Mouse (Mus musculus) layer of hippocampus, adult 2 months (tissue): ENCODE results near the gene Fiz1. TPM values are rescaled to one million over a fixed set of nuclear protein-coding genes. Genes with fewer than 3 reads are reported as not detected.

Experiments used
- DNase-seq, 2 experiments: peaks; one replicate each; pipeline ENCODE4 v3.0.0; 2022; ENCODE audit warnings: low spot score in 2 of 2
- H3K27ac ChIP-seq: fragments of 200-600 bp; 2 replicates; pipeline ENCODE4 v1.8.1; 2022
- H3K4me3 ChIP-seq: fragments of 200-600 bp; 2 replicates; pipeline ENCODE4 v1.8.1; 2022; ENCODE audit warnings: mild to moderate bottlenecking
- CTCF ChIP-seq: fragments of 200-600 bp; conservative IDR thresholded peaks from 2 replicates; pipeline ENCODE4 v1.8.1; 2022; ENCODE audit warnings: antibody characterized with exemption, mild to moderate bottlenecking, moderate library complexity
- long read RNA-seq, 2 experiments: library from polyadenylated mRNA; stranded (forward); transcript quantifications; one replicate each; pipeline ENCODE4 v2.0.0; 2021; ENCODE audit warnings: borderline mapping rate in 2 of 2
- total RNA-seq, 2 experiments: library from RNA; stranded (reverse); gene quantifications; 2 replicates each; pipeline ENCODE4 v1.2.3; 2021

Gene Fiz1
- 10 to 100 TPM; 25.8 TPM for total RNA-seq
- long read RNA-seq, experiment 1, transcript Fiz1-201 (3 exons, 2,546 nt), result major isoform, 13 of 15 reads
- long read RNA-seq, experiment 1, partial matches to known transcripts, result 1 of 15 reads
- long read RNA-seq, experiment 1, other reads (novel, unspliced or antisense), result 0 of 15 reads
- long read RNA-seq, experiment 2, transcript Fiz1-201 (3 exons, 2,546 nt), result major isoform, 11 of 16 reads
- long read RNA-seq, experiment 2, partial matches to known transcripts, result 2 of 16 reads
- long read RNA-seq, experiment 2, other reads (novel, unspliced or antisense), result 1 of 16 reads

DNA sequence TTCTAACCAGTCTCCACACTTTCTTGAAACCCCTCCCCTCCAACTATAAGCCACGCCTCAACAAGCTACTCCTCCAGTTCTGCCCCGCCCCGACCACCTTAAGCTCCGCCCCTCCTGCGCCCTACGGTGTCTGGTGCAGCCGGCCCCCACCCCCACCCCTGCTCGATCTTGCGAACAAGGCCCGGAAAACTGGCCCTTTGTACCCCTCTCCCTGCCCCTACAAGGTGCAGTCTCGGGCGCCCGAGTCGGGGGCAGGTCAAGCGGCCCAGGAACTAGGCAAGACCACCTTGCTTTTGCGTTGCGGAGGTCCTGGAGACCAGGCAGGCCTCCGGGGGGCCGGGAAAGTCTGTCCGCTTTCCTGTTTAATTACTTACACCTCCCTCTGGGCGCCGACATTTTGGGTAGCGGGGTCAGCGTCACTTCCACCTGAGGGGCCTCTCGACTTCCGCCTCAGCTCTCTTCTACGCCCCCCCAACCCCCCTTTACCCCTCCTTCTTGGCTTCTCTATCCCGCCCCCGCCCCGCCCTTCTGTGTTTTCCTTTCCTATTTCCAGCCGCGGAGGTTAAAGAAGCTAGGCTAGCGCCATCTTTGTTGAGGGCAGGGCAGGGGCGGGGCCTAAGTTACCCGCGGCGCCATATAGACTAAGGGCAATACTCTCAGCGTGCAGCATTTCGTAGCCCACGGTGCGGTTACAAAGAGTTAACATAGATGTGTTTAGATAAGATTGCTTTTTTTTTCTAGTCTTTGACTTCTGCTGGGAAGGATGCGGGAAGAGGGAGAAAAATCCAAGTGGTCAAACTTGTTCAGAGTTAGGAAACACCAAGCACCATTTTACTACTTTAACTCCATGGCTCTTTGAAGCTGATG, at the start of gene Fiz1, which contains the start of gene Zfp524:
TSS of gene Fiz1 (minus strand) at position 447 of the 867 bp plus-strand sequence.
TSS of gene Zfp524 (plus strand) at position 165 of the 867 bp plus-strand sequence.
- no peak for TF ChIP-seq CTCF
- peak within 1 kb of the TSS; percentile 97 for H3K27ac ChIP-seq
- peak; percentile 96 to 97 for DNase-seq
- H3K4me3 ChIP-seq, result peak within 1 kb of the TSS; percentile 91

DNA sequence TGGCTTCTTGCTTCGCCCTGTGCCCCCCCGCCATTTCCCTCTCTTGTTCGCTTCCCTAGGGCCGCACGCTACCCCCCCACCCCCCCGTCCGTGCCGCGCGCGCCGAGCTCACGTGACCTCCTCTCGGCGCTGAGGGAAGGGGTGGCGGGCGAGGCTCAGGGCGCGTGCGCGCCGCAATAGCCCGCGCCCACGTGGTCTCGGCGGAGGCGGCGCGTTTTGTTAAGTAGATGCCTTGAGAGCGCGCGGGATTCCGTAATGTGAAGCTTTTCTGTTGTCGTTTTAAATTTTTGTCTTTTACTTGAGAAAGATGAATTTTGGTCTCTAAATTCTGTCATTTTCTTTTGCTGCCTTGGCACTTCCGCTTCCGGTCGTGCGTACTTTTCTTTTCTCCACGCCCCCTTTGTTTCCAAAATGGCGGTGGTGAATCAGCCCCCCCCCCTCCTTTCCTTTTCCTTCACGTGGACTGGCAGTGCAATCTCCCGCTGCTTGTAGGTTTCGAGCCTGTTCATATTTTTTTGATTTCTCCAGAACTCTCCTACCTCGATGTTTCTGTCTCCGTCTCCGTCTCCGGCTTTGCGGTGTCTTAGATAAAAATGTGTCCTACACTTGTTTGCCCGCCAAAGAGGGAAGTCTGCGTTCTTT, 48.0 kb upstream of the Fiz1 start:
- peak overlapping the region; percentile 79 for H3K4me3 ChIP-seq
- no peak for TF ChIP-seq CTCF
- DNase-seq, result peak in 1 of 2 experiments; percentile 66
- peak overlapping the region; percentile 100 for H3K27ac ChIP-seq

DNA sequence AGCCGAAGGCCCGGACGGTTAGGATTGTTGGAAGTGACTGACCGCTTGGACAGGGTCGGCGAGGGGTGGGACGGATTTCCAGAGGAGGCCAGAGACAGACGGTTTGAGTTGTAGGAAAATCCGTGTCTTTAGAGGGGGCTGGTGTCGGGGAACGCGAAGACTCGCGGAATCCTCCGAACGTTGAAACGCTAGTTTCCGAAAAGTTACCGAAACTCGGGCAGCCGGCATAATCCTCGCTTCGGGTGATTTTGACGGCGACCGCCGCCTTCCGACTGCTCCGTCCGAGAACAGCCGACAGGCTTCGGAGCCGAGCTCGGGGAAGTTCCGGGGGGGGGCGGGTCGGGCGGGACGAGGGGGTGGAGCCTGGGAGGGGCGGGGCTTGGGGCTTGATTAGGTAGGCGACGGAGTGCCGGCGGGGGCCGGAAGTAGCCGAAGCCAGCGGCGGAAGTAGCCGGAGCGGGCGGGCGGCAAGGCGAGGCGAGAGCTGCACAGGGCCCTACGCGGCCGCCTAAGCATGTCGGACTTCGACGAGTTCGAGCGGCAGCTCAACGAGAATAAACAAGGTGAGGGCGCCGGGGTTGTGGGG, 47.4 kb upstream of the Fiz1 start, which contains the start of gene U2af2:
TSS of gene U2af2 (plus strand) at position 370 of the 586 bp plus-strand sequence.
- Histone ChIP-seq H3K27ac (peak within 1 kb of the TSS; percentile 100), H3K4me3 (peak within 1 kb of the TSS; percentile 79)
- peak; percentile 91 to 93 for DNase-seq
- no peak for TF ChIP-seq CTCF

DNA sequence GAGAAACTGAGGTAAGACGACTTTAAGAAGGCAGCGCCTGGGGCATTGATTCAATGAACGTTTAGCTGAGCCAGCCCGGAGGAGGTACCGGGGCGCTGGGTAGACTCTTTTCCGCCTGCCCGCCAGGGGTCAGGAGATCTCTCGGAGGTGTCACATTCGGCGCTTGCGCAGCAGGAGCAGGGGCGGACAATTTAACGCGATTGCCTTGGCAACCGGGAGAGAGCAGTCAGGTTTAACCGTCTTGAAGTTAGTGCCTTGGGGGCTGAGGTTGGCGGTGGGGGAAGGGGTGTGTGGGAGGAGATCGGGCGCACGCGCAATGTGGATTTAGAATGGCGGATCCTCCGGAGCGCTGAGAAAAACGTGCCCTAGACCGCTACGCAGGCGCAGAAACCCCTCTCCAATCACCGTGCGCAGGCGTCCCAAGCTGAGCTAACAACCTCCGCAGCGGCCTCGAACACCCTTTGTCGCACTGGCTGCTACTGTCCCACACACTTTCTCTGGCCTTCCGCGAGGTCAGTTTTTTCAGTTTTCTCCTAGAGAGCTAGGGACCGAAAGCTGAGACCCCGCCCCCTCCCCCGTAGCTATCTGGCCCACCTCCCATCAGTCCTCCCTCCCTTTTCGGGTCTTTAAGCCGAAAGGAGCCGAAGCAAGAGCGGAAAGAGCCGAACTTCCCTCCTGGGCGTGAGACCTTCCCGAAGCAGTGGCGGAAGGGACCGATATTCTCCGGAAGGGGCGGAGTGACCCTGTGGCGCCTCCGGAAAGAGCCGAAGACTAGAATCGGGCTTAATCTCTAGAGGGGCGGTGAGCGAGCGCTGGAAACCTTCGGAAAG, 46.7 kb upstream of the Fiz1 start:
- Histone ChIP-seq H3K27ac (peak overlapping the region; percentile 100), H3K4me3 (peak overlapping the region; percentile 79)
- DNase-seq, result peak; percentile 98 to 100
- TF ChIP-seq CTCF, result peak; percentile 77

DNA sequence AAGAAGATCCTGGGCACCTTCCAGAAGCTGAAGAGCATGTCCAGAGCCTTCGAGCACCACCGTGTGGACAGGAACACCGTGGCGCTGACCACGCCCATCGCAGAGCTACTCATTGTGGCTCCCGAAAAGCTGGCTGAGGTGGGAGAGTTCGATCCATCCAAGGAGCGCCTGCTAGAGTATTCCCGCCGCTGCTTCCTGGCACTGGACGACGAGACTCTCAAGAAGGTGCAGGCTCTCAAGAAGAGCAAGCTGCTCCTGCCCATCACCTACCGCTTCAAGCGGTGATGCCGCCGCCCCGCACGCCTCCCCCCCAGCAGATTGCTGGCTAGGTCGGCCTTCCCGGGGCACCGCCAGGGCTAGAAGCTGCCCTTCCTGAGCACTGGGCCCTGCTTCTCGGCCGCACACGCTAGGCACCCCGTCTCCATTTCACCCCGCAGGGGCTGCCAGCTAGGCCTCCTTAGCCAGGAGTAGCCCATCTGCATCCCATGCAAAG, 45.8 kb upstream of the Fiz1 start:
- DNase-seq, result peak; percentile 66 to 72
- H3K27ac ChIP-seq, result peak overlapping the region; percentile 100
- peak; percentile 75 for TF ChIP-seq CTCF
- peak overlapping the region; percentile 79 for H3K4me3 ChIP-seq

DNA sequence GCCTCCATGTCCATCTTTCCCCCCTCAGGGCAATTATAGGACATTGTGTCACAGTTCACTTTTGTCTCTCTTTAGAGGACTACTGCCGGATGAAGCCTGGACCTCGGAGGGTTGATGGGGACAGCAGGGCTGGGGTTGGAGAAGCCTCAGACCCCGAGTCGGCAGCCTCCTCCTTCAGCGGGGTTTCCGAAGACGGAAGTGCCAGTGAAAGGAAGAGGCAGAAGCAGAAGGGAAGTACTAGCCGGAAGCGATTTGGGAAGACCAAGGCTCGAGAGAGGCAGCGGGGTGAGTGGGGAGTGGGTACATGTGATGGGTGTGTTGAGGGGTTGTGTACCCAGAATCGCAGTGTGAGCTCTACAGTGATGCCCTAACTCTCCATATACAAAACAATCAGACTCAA, 44.9 kb upstream of the Fiz1 start:
- Histone ChIP-seq H3K27ac (peak overlapping the region; percentile 100), H3K4me3 (no peak overlapping the region)
- DNase-seq, result no peak
- no peak for TF ChIP-seq CTCF

DNA sequence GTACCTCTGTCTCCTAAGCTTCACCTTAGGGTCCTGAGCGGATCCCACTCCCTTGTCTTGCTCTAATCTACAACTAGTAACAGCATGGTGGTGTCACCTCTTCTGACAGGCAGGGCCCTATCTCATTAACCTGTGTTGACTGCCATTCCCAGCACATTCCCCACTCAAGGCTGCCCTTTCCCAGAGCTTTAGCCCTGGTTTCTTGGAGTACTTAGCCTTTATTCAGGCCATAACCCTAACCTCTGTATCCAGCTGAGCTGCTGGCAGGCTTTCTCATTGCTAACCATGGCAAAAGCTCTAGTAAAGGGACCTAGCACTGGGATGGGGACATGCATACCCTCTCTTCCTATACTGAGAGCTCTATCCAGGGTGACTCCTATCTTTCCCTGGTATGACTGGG, 44.1 kb upstream of the Fiz1 start:
- peak overlapping the region; percentile 100; the same call in 1 of the 2 replicates for H3K27ac ChIP-seq
- DNase-seq, result no peak
- TF ChIP-seq CTCF, result no peak
- H3K4me3 ChIP-seq, result no peak overlapping the region

DNA sequence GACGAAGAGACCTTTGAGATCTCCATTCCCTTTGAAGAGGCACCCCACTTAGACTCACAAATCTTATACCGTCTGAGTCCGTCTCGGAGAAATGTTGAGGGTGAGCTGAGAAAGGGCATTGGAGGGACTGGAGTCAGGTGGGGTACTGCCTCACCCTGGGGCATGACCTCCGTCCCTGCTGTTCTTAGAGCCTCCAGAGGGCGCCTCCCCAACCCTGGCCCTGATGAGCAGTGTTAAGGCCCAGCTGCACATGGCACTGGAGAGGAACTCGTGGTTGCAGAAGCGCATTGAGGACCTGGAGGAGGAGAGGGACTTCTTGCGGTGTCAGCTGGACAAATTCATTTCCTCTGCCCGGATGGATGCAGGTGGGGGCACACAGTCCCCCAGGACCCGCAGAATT, 43.3 kb upstream of the Fiz1 start:
- peak; percentile 30 for TF ChIP-seq CTCF
- DNase-seq, result no peak
- H3K4me3 ChIP-seq, result peak overlapping the region; percentile 78
- peak overlapping the region; percentile 100 for H3K27ac ChIP-seq

DNA sequence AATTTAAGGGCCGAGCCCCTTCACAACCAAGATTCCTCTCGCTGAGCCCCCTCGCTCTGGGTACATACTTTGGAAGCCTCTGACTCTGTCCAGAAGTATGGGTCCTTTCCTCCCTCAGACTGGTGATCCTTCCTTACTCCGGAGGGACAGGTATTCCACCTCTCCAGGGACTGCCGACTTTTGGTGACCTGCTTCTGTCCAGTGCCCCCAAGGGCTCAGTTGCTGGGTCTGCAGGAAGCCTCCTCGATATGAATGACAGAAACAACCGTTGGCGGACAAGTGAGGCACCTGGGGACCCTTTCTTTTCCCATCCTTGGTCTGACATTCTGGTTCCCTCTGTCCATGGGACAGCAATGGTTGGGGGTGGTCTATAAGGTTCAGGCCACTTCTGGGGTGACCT, 42.9 kb upstream of the Fiz1 start:
- peak overlapping the region; percentile 100 for H3K27ac ChIP-seq
- peak overlapping the region; percentile 78 for H3K4me3 ChIP-seq
- TF ChIP-seq CTCF, result no peak
- DNase-seq, result no peak

DNA sequence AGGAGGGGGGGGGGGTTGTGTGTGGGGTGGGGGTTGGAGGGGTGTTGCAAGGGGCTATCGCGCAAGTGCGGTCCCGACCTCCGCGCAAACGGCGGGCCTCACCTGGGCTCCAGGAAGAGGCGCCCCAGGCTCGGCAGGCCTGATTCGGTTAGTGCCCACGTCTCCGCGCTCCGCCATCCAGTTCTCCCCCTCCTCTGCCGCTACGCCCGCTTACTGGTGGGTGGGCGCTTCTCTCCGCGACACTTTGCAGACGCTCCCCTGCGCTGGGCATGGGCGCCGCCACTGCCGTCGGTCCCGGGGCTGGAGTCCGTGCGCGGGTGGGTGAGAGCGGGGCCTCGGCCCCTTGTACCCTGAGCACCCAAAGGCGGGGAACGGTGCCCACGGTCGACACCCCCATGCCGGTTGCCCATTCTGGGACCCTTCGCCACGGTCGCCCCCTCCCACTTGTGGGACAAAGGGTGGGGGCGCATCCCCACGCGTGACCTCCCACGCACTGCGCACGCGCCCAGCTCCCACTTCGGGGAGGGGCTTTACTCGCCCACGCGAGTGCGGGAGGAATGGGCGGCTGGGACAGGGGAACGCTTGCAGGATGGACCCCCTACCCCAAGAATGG, 42.3 kb upstream of the Fiz1 start:
- peak overlapping the region; percentile 78 for H3K4me3 ChIP-seq
- DNase-seq, result peak in 1 of 2 experiments; percentile 73
- H3K27ac ChIP-seq, result peak overlapping the region; percentile 100
- no peak for TF ChIP-seq CTCF
